Mouse (Mus musculus) liver, postnatal 0 days (tissue): ENCODE measurements around the gene Nbea. TPM values are rescaled to one million over a fixed set of nuclear protein-coding genes. Genes with fewer than 3 reads are reported as not detected.

Source experiments
- ATAC-seq: fragments of 200-750 bp; cut with Nextera tagmentation; 2 replicates; pipeline ENCODE4 v1.8.0; 2017; ENCODE audit warnings: mild to moderate bottlenecking, moderate library complexity
- DNase-seq: peaks from one replicate; pipeline ENCODE4 v3.0.0-alpha.2; 2016
- H3K27ac ChIP-seq: fragments of 300-500 bp; sonication (generic); 2 replicates; pipeline ENCODE4 v1.5.1; 2014; ENCODE audit warnings: antibody characterized with exemption, moderate library complexity, mild to moderate bottlenecking, low read depth
- H3K27me3 ChIP-seq: fragments of 300-500 bp; sonication (generic); 2 replicates; pipeline ENCODE4 v1.6.1; 2014; ENCODE audit warnings: low read length, control low read depth, mixed read lengths; ENCODE audit not compliant: insufficient read depth
- H3K36me3 ChIP-seq: fragments of 300-500 bp; sonication (generic); replicated peaks from 2 replicates; pipeline ENCODE4 v1.6.1; 2014; ENCODE audit warnings: mild to moderate bottlenecking, control low read depth, low read length, moderate library complexity, mixed read lengths; ENCODE audit not compliant: insufficient read depth
- H3K4me1 ChIP-seq: fragments of 300-500 bp; sonication (generic); 2 replicates; pipeline ENCODE4 v1.6.1; 2014; ENCODE audit warnings: antibody characterized with exemption, mild to moderate bottlenecking, control low read depth; ENCODE audit not compliant: insufficient read depth
- H3K4me2 ChIP-seq: fragments of 300-500 bp; sonication (generic); 2 replicates; pipeline ENCODE4 v1.6.1; 2014; ENCODE audit warnings: low read depth, mild to moderate bottlenecking, low read length, moderate library complexity, mixed read lengths
- H3K4me3 ChIP-seq: fragments of 300-500 bp; sonication (generic); 2 replicates; pipeline ENCODE4 v1.5.1; 2014; ENCODE audit warnings: low read depth, low read length
- H3K9ac ChIP-seq: fragments of 300-500 bp; sonication (generic); replicated peaks from 2 replicates; pipeline ENCODE4 v1.6.1; 2014; ENCODE audit warnings: mild to moderate bottlenecking, moderate library complexity
- H3K9me3 ChIP-seq: fragments of 300-500 bp; sonication (generic); 2 replicates; pipeline ENCODE4 v1.6.1; 2016; ENCODE audit warnings: mild to moderate bottlenecking, control low read depth, low read length, mixed read lengths
- CTCF ChIP-seq: sonication (generic); IDR thresholded peaks from 2 replicates; pipeline ENCODE4 v1.5.1; 2016; ENCODE audit warnings: antibody characterized with exemption, low read depth
- EP300 ChIP-seq: IDR thresholded peaks from 2 replicates; pipeline ENCODE4 v1.6.1; 2016; ENCODE audit warnings: antibody characterized with exemption, low read depth, mild to moderate bottlenecking
- WGBS: fragments of 180-500 bp; shearing (Covaris S2); extraction: QIAGEN DNeasy Blood & Tissue Kit; methylation state at CpG from one replicate; pipeline ENCODE4 v1.1.7; 2014; ENCODE audit not compliant: insufficient replicate concordance; 5-methylcytosine and 5-hydroxymethylcytosine counted together
- polyA plus RNA-seq: library from polyadenylated mRNA; unstranded; fragments of >200 nt; fragmentation: Nextera tagmentation; extraction: Ambion mirVana; gene quantifications from 2 replicates; pipeline ENCODE4 v1.2.1, GENCODE M21; 2015

The Nbea gene
- polyA plus RNA-seq, 1 experiment from 2014 or later, result 0.81 TPM

DNA sequence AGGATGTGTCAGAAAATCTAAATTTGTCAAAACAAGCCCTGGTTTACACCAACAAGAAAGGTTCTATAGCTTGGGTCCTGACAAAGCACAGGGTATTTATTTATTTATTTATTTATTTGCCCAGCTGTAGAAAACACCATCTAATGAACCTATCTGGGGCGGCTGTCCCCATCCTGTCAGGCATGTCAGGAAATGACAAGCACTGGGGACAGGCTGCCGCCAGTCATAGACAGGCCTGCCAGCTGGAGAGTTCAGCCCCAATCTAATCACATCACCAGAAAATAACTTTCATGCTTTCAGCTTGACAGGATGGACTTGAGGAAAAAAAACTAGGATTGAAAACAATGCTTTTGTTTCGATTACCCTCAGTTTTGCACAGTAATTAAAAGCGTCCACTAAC is 440.8 kb downstream of the Nbea start:
- no peak for ATAC-seq
- WGBS, result 55% methylated on average over 4 of the region's 4 CpGs
- H3K9me3 ChIP-seq, result no peaks in the 10 kb centered on the region

GRCm38 (mm10) chr3:55742218-55742617 is 441.3 kb downstream of the Nbea start:
- Histone ChIP-seq H3K27me3 (no peaks in the 10 kb centered on the region), H3K4me2 (no peak overlapping the region), H3K4me1 (no peaks in the 10 kb centered on the region), H3K9ac (no peak overlapping the region), H3K27ac (no peak overlapping the region), H3K4me3 (no peak overlapping the region), H3K36me3 (no peaks in the 10 kb centered on the region), H3K9me3 (no peaks in the 10 kb centered on the region)
- TF ChIP-seq EP300, result no peak
- no peak for TF ChIP-seq CTCF
- no peak for DNase-seq
- 79% methylated on average over 5 of the region's 5 CpGs for WGBS
- no peak for ATAC-seq

More for the DNA sequence above, 440.8 kb downstream of the Nbea start:
- H3K4me1 ChIP-seq, result no peaks in the 10 kb centered on the region
- H3K27ac ChIP-seq, result no peak overlapping the region
- H3K4me2 ChIP-seq, result no peak overlapping the region
- H3K27me3 ChIP-seq, result no peaks in the 10 kb centered on the region
- no peaks in the 10 kb centered on the region for H3K36me3 ChIP-seq
- H3K9ac ChIP-seq, result no peak overlapping the region
- no peak for DNase-seq
- TF ChIP-seq EP300, result no peak
- no peak for TF ChIP-seq CTCF
- H3K4me3 ChIP-seq, result no peak overlapping the region

GRCm38 (mm10) chr3:55741428-55741827 is 442.1 kb downstream of the Nbea start:
- Histone ChIP-seq H3K9ac (no peak overlapping the region), H3K36me3 (no peaks in the 10 kb centered on the region), H3K4me2 (no peak overlapping the region), H3K27me3 (no peaks in the 10 kb centered on the region), H3K9me3 (no peaks in the 10 kb centered on the region), H3K4me3 (no peak overlapping the region), H3K4me1 (no peaks in the 10 kb centered on the region), H3K27ac (no peak overlapping the region)
- ATAC-seq (no peak), DNase-seq (no peak)
- 76% methylated on average over 6 of the region's 6 CpGs for WGBS
- TF ChIP-seq EP300 (no peak), CTCF (no peak)

- DNase-seq (no peak), ATAC-seq (no peak)
- H3K27me3 ChIP-seq, result no peaks in the 10 kb centered on the region
- H3K36me3 ChIP-seq, result no peaks in the 10 kb centered on the region
- H3K4me3 ChIP-seq, result no peak overlapping the region
- TF ChIP-seq CTCF (no peak), EP300 (no peak)
- no peak overlapping the region for H3K9ac ChIP-seq
- 88% methylated on average over 6 of the region's 6 CpGs for WGBS
- H3K9me3 ChIP-seq, result no peaks in the 10 kb centered on the region
- no peaks in the 10 kb centered on the region for H3K4me1 ChIP-seq
- no peak overlapping the region for H3K4me2 ChIP-seq
- no peak overlapping the region for H3K27ac ChIP-seq
Observed at GRCm38 (mm10) chr3:55733665-55734064, 449.8 kb downstream of the Nbea start.

DNA sequence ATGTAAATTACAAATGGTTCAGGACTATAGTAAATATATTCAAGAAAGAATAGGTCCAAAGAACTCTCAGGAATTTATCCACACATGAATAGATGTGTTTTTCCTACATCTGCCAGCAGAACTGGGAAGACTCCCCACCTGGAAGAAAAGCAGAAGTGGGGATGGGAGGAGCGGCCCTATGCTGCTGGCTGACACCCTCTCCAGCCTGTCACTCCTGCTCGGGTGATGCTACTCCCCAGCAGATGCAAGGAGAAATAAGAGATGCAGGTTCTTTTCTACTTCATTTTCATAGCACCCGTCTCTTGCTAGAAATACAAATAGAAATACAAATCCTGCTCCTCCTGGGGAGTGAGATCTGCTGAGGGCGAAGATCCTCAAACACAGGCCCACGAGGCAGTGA is 453.0 kb downstream of the Nbea start:
- H3K27me3 ChIP-seq, result no peaks in the 10 kb centered on the region
- H3K4me2 ChIP-seq, result no peak overlapping the region
- WGBS, result 65% methylated on average over 5 of the region's 5 CpGs
- no peak overlapping the region for H3K9ac ChIP-seq
- no peaks in the 10 kb centered on the region for H3K4me1 ChIP-seq
- no peaks in the 10 kb centered on the region for H3K9me3 ChIP-seq
- no peaks in the 10 kb centered on the region for H3K36me3 ChIP-seq
- ATAC-seq (no peak), DNase-seq (no peak)
- TF ChIP-seq EP300 (no peak), CTCF (no peak)
- H3K27ac ChIP-seq, result no peak overlapping the region
- no peak overlapping the region for H3K4me3 ChIP-seq

DNA sequence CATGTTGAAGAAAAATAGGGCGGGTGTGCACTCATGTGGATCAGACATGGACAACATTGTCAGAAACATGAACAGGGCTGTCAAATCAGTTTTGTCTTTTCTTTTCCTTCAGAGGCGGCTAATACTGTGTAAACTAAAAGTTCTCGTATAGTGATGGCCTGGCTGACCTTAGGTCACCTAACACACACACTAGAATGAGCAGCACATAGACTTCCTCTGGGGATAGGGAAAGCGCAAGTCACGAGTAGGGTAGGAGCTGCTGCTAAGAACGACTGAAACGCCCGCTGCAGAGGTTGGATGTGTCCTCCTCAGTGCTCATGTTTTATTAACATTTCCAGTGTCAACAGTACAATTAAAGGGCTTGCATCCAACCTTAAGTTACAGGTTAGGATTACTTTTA is 453.4 kb downstream of the Nbea start:
- Histone ChIP-seq H3K27me3 (no peaks in the 10 kb centered on the region), H3K9me3 (no peaks in the 10 kb centered on the region), H3K9ac (no peak overlapping the region), H3K4me1 (no peaks in the 10 kb centered on the region), H3K27ac (no peak overlapping the region), H3K36me3 (no peaks in the 10 kb centered on the region), H3K4me3 (no peak overlapping the region), H3K4me2 (no peak overlapping the region)
- WGBS, result 49% methylated on average over 8 of the region's 8 CpGs
- ATAC-seq (no peak), DNase-seq (no peak)
- TF ChIP-seq EP300 (no peak), CTCF (no peak)

GRCm38 (mm10) chr3:55714260-55714659 is 469.2 kb downstream of the Nbea start:
- no peaks in the 10 kb centered on the region for H3K27me3 ChIP-seq
- no peak for DNase-seq
- no peak for ATAC-seq
- no peaks in the 10 kb centered on the region for H3K36me3 ChIP-seq
- no peak overlapping the region for H3K4me3 ChIP-seq
- no peaks in the 10 kb centered on the region for H3K9me3 ChIP-seq
- no peak overlapping the region for H3K4me2 ChIP-seq
- no peak for TF ChIP-seq CTCF
- TF ChIP-seq EP300, result no peak
- H3K27ac ChIP-seq, result no peak overlapping the region
- H3K4me1 ChIP-seq, result no peaks in the 10 kb centered on the region
- no peak overlapping the region for H3K9ac ChIP-seq
- 87% methylated on average over 6 of the region's 6 CpGs for WGBS
